Mouse (Mus musculus): Measurements from ENCODE around the gene Kif3c. TPM values are rescaled to one million over a fixed set of nuclear protein-coding genes. Genes with fewer than 3 reads are reported as not detected.
"Not testable (repeated sequence)": the region's sequence is repeated elsewhere in the genome, so short reads cannot be mapped to it uniquely, and the experiment has no call there.

Gene Kif3c
- polyA plus RNA-seq, 1 experiment from 2014 or later, result 18.4 TPM

- ATAC-seq (ENCODE audit: insufficient number of reproducible peaks, insufficient read depth, low FRiP score, low TSS enrichment, low read depth), result 0 out of 2 replicates have a peak, but pooled peaks have one; percentile 49
These were observed 25.8 kb downstream of the Kif3c start for GRCm38 (mm10) chr12:3390577-3391262.

GRCm38 (mm10) chr12:3391276-3391675 lies 26.3 kb downstream of the Kif3c start:
- no peaks in the 10 kb centered on the region for H3K9me3 ChIP-seq
- H3K36me3 ChIP-seq, result peaks cover 61% of the 10 kb centered on the region
- no peak overlapping the region for H3K4me2 ChIP-seq
- H3K9ac ChIP-seq, result no peak overlapping the region
- no peaks in the 10 kb centered on the region for H3K27me3 ChIP-seq
- WGBS, result 71% methylated on average over 1 of the region's 1 CpGs
- H3K4me1 ChIP-seq, result 0 out of 2 replicates have a peak, but pooled peaks cover 4% of the 10 kb centered on the region
- H3K4me3 ChIP-seq, result no peak overlapping the region
- ATAC-seq (ENCODE audit: insufficient number of reproducible peaks, insufficient read depth, low FRiP score, low TSS enrichment, low read depth), result no peak
- no peak overlapping the region for H3K27ac ChIP-seq

More at GRCm38 (mm10) chr12:3390577-3391262, 25.8 kb downstream of the Kif3c start:
- Histone ChIP-seq H3K9ac (0 out of 2 replicates have a peak overlapping the region, but pooled peaks have one; percentile 27), H3K4me2 (no peak overlapping the region), H3K9me3 (no peaks in the 10 kb centered on the region), H3K4me1 (0 out of 2 replicates have a peak, but pooled peaks cover 7% of the 10 kb centered on the region), H3K36me3 (peaks cover 66% of the 10 kb centered on the region), H3K4me3 (no peak overlapping the region), H3K27me3 (no peaks in the 10 kb centered on the region), H3K27ac (no peak overlapping the region)
- WGBS, result 30% methylated on average over 12 of the region's 12 CpGs

GRCm38 (mm10) chr12:3393140-3393539 lies 28.2 kb downstream of the Kif3c start:
- H3K9me3 ChIP-seq, result no peaks in the 10 kb centered on the region
- H3K27ac ChIP-seq, result no peak overlapping the region
- H3K4me1 ChIP-seq, result 0 out of 2 replicates have a peak, but pooled peaks cover 4% of the 10 kb centered on the region
- 76% methylated on average over 4 of the region's 4 CpGs for WGBS
- H3K9ac ChIP-seq, result no peak overlapping the region
- H3K27me3 ChIP-seq, result no peaks in the 10 kb centered on the region
- no peak overlapping the region for H3K4me2 ChIP-seq
- ATAC-seq (ENCODE audit: insufficient number of reproducible peaks, insufficient read depth, low FRiP score, low TSS enrichment, low read depth), result no peak
- peaks cover 56% of the 10 kb centered on the region for H3K36me3 ChIP-seq
- H3K4me3 ChIP-seq, result no peak overlapping the region

- no peak overlapping the region for H3K27ac ChIP-seq
- H3K27me3 ChIP-seq, result no peaks in the 10 kb centered on the region
- H3K4me1 ChIP-seq, result no peaks in the 10 kb centered on the region
- H3K9ac ChIP-seq, result no peak overlapping the region
- no peak overlapping the region for H3K4me2 ChIP-seq
- H3K4me3 ChIP-seq, result no peak overlapping the region
- no peak for ATAC-seq (ENCODE audit: insufficient number of reproducible peaks, insufficient read depth, low FRiP score, low TSS enrichment, low read depth)
- H3K9me3 ChIP-seq, result no peaks in the 10 kb centered on the region
- 89% methylated on average over 8 of the region's 8 CpGs for WGBS
- H3K36me3 ChIP-seq, result peaks cover 58% of the 10 kb centered on the region
These were observed 32.0 kb downstream of the Kif3c start for GRCm38 (mm10) chr12:3396931-3397330.

- peaks cover 51% of the 10 kb centered on the region for H3K36me3 ChIP-seq
- not testable (repeated sequence) for H3K9me3 ChIP-seq; H3K4me1 ChIP-seq; H3K27me3 ChIP-seq; H3K9ac ChIP-seq; H3K4me3 ChIP-seq; H3K4me2 ChIP-seq; ATAC-seq (ENCODE audit: insufficient number of reproducible peaks, insufficient read depth, low FRiP score, low TSS enrichment, low read depth); H3K27ac ChIP-seq
- WGBS, result 95% methylated on average over 3 of the region's 3 CpGs
These were observed 40.7 kb downstream of the Kif3c start for GRCm38 (mm10) chr12:3405662-3406061.

- 81% methylated on average over 6 of the region's 6 CpGs for WGBS
- H3K36me3 ChIP-seq, result peaks cover 42% of the 10 kb centered on the region
- no peak overlapping the region for H3K27ac ChIP-seq
These were observed 41.7 kb downstream of the Kif3c start for GRCm38 (mm10) chr12:3406585-3406984.

GRCm38 (mm10) chr12:3414956-3415355 lies 50.0 kb downstream of the Kif3c start:
- no peaks in the 10 kb centered on the region for H3K9me3 ChIP-seq
- 95% methylated on average over 4 of the region's 4 CpGs for WGBS
- no peak overlapping the region for H3K9ac ChIP-seq
- H3K27ac ChIP-seq, result no peak overlapping the region
- no peaks in the 10 kb centered on the region for H3K27me3 ChIP-seq
- no peak overlapping the region for H3K4me3 ChIP-seq
- no peaks in the 10 kb centered on the region for H3K36me3 ChIP-seq
- H3K4me2 ChIP-seq, result no peak overlapping the region
- no peak for ATAC-seq (ENCODE audit: insufficient number of reproducible peaks, insufficient read depth, low FRiP score, low TSS enrichment, low read depth)
- no peaks in the 10 kb centered on the region for H3K4me1 ChIP-seq

More at GRCm38 (mm10) chr12:3406585-3406984, 41.7 kb downstream of the Kif3c start:
- H3K4me2 ChIP-seq, result no peak overlapping the region
- no peak for ATAC-seq (ENCODE audit: insufficient number of reproducible peaks, insufficient read depth, low FRiP score, low TSS enrichment, low read depth)
- no peaks in the 10 kb centered on the region for H3K4me1 ChIP-seq
- H3K27me3 ChIP-seq, result no peaks in the 10 kb centered on the region
- no peak overlapping the region for H3K4me3 ChIP-seq
- H3K9ac ChIP-seq, result no peak overlapping the region
- no peaks in the 10 kb centered on the region for H3K9me3 ChIP-seq

- peaks cover 18% of the 10 kb centered on the region; the same call in 1 of the 2 replicates for H3K36me3 ChIP-seq
- no peak for ATAC-seq (ENCODE audit: insufficient number of reproducible peaks, insufficient read depth, low FRiP score, low TSS enrichment, low read depth)
- WGBS, result 85% methylated on average over 3 of the region's 3 CpGs
These were observed 53.8 kb downstream of the Kif3c start for GRCm38 (mm10) chr12:3418761-3419160.

GRCm38 (mm10) chr12:3420519-3420918 lies 55.6 kb downstream of the Kif3c start:
- Histone ChIP-seq H3K9ac (no peak overlapping the region), H3K4me2 (no peak overlapping the region), H3K9me3 (no peaks in the 10 kb centered on the region), H3K4me3 (no peak overlapping the region), H3K27ac (no peak overlapping the region), H3K4me1 (peaks cover 13% of the 10 kb centered on the region), H3K36me3 (peaks cover 18% of the 10 kb centered on the region; the same call in 1 of the 2 replicates), H3K27me3 (no peaks in the 10 kb centered on the region)
- ATAC-seq (ENCODE audit: insufficient number of reproducible peaks, insufficient read depth, low FRiP score, low TSS enrichment, low read depth), result no peak
- WGBS, result 80% methylated on average over 2 of the region's 2 CpGs

More at GRCm38 (mm10) chr12:3418761-3419160, 53.8 kb downstream of the Kif3c start:
- Histone ChIP-seq H3K9ac (no peak overlapping the region), H3K27me3 (no peaks in the 10 kb centered on the region), H3K4me2 (no peak overlapping the region), H3K4me1 (no peaks in the 10 kb centered on the region), H3K9me3 (no peaks in the 10 kb centered on the region), H3K27ac (no peak overlapping the region), H3K4me3 (no peak overlapping the region)

- H3K27ac ChIP-seq, result no peak overlapping the region
- H3K9me3 ChIP-seq, result no peaks in the 10 kb centered on the region
- H3K4me1 ChIP-seq, result peaks cover 15% of the 10 kb centered on the region
- H3K4me3 ChIP-seq, result no peak overlapping the region
- no peak for ATAC-seq (ENCODE audit: insufficient number of reproducible peaks, insufficient read depth, low FRiP score, low TSS enrichment, low read depth)
- no peaks in the 10 kb centered on the region for H3K27me3 ChIP-seq
- peaks cover 18% of the 10 kb centered on the region; the same call in 1 of the 2 replicates for H3K36me3 ChIP-seq
- 90% methylated on average over 1 of the region's 1 CpGs for WGBS
- no peak overlapping the region for H3K9ac ChIP-seq
- no peak overlapping the region for H3K4me2 ChIP-seq
These were observed 57.9 kb downstream of the Kif3c start for GRCm38 (mm10) chr12:3422786-3423185.

- Histone ChIP-seq H3K9ac (0 out of 2 replicates have a peak overlapping the region, but pooled peaks have one; percentile 16), H3K9me3 (no peaks in the 10 kb centered on the region), H3K4me2 (no peak overlapping the region; the same call in 1 of the 2 replicates), H3K27ac (no peak overlapping the region), H3K4me1 (peaks cover 20% of the 10 kb centered on the region), H3K36me3 (peaks cover 18% of the 10 kb centered on the region; the same call in 1 of the 2 replicates), H3K27me3 (no peaks in the 10 kb centered on the region), H3K4me3 (no peak overlapping the region)
- WGBS, result 89% methylated on average over 2 of the region's 2 CpGs
- no peak for ATAC-seq (ENCODE audit: insufficient number of reproducible peaks, insufficient read depth, low FRiP score, low TSS enrichment, low read depth)
These were observed 59.2 kb downstream of the Kif3c start for GRCm38 (mm10) chr12:3424179-3424578.

Data from embryonic facial prominence, embryonic 13.5 days (tissue).